Mouse (Mus musculus) kidney, postnatal 14 days (tissue): Measurements from ENCODE around the gene Cnnm2.

Experiments used
- DNase-seq: peaks from one replicate; pipeline ENCODE4 v3.0.0; 2022; ENCODE audit warnings: mixed read lengths

Gene Cnnm2

DNA sequence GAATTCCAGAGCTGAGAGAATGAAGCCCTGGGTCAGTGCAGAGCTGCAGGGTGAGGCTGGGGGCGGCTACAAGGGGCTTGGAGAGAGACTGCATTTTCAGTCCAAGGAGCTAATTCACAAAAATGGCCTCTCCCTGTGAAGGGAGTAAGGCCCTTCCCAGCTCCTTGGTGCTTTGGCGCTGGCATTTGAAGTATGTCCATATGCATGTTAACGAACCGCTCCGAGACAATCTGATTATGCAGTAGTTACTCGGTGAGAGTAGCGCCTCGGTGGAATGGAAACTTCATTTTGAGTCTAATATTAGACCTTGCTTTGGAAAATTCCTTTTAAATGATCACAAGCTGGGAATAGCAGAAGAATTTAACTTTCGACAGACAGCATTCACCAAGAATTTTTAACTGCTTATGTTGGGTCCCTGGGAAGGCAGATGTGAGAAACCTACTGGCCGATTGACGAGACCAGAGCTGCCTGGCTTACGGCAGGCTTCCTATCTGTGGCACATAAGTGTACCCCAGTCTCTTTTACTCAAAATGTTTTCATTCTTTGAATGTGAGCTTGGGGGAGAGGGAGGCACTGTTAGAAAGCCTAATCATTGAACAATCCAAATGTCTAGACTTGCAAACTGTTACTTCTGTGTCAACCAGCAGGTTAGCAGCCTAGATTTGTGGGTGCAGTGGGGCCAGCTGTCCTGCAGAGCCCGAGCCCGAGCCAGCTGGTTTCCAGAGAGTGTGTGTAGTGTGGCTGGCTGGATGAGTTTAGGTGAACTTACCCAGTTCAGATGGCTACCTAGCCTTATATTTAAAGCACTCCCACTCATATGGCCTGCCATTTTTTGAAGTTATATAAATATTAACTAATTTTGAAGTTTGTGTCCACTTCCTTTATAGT is 87.2 kb downstream of the Cnnm2 start:
- peak; percentile 49 for DNase-seq

DNA sequence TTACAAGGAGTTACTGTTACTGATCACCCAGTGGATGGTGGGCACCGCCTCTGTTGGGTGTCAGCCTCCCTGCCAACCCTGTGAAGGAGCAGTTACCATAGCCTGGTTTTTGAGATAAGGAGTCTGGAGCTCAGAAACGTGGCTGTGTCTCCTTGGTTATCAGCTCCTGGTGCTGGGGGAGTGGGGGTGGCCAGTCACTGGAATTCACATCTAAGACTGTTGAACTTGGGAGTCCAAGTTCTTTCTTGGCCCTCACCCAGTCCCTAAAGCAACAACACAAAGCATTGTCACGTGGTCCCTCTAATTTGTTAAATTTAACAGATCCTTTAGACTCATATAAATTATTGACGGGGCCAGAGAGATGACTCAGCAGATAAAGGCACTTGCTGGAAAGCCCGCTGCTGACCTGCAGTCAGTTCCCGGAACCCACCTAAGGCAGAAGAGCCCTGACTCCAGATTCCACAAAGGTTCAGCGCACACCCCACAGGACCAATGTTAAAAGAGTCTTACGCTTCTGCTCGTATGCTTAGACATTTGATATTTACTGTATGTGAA is 88.1 kb downstream of the Cnnm2 start:
- DNase-seq, result peak; percentile 71

DNA sequence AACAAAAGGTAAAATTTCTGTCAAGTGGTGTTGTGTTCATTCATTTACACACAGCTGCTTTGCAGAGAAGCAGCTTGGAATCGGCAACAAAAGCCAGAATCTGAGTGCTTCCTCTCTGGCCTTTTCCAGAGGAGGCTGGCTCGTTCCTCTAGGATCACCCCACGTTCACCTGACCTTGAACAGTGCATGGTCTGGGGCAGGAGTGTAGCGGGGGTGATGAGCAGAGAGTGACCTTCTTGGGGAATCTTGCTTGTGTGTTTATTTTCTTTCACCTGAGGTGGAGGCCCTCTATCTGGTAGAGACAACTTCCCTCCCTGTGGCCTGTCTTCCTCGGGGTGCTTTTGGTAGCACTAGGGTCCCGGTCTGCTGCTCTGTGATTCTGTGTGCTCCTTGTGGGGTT is 94.8 kb downstream of the Cnnm2 start:
- DNase-seq, result no peak

DNA sequence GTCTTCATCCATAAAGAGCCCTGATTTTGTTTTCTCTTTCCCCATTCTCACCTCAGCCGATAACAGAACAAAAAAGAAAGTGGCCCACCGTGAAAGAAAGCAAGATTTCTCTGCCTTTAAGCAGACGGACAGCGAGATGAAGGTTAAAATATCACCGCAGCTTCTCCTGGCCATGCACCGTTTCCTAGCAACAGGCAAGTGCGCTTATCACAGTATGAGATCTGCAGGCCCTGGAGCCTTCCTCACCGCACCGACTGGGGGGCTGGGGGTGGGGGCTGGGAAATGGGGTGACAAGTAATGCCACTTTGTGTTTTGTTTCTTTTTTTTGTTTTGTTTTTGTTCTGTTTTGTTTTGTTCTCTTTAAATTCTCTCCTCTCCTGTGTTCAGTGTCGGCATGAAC is 95.4 kb downstream of the Cnnm2 start:
- DNase-seq, result no peak

DNA sequence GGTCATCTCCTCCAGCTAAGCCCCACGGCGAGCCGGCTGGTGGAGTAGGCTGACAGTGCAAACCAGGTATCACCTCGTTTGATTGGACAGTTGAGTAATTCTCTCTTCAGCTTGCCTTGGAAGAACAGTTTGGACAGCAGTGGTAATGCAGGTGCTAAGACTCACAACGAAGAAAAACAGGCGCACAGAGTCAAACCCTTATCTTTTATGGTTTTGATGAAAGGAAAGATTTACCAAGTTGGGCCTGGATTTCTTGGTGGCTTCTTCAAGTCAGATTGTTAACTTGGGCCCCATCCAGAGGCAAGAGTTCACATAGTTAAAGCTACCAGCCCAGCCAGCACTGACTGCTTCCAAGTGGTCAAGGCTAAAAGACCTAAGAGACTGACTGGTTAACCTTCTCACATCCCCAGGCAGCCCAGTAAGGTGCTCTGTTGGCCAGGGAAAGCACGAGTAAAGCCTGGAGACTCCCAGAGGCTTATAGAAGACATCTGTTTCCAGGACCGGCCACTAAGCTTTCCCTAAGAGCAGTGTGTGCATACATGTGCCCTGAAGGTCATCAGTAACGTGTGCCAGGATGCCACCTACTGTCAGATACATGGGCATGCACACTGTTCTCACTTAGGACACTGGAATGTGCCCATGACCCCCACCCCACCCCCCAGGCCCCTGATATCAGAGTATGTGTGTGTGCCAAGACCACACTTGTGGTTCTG is 96.0 kb downstream of the Cnnm2 start:
- peak; percentile 44 for DNase-seq

DNA sequence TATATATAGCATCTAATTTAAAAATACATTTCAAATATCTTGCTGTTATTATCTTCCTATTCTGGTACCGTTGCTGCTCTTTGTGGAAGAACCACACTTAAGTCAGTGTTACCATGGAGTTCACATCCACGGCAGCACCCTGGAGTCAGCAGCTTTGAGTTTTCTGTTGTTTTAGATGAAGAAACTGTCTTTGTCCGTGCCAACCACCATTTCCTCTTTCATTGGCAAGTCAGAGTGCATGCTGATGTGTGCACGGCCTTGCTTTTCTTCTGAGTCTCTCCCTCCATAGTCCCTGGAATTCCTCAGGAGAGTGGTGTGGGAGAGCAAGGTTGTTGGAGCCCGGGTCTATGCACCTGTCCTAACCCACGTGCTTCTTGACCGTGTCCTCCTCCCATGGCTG is 96.8 kb downstream of the Cnnm2 start:
- no peak for DNase-seq

DNA sequence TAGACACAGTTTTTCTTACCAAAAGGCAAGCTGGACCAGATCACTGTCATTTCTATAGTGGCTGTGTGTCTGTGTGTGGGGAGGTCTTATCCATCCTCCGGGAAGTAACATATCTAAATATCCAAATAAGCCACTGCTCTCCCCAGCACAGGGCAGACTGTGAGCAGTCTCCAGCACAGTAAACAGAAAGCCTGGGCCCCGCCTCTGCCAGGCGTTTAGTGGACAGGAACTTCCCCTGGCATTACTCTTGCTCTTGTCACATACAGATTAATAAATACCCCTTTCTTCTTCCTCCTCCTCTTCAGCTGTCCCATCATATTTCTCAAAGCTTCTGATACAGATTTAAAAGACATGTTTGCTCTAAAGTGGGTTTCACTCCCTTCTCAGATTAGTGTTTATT is 101.2 kb downstream of the Cnnm2 start:
- no peak for DNase-seq

DNA sequence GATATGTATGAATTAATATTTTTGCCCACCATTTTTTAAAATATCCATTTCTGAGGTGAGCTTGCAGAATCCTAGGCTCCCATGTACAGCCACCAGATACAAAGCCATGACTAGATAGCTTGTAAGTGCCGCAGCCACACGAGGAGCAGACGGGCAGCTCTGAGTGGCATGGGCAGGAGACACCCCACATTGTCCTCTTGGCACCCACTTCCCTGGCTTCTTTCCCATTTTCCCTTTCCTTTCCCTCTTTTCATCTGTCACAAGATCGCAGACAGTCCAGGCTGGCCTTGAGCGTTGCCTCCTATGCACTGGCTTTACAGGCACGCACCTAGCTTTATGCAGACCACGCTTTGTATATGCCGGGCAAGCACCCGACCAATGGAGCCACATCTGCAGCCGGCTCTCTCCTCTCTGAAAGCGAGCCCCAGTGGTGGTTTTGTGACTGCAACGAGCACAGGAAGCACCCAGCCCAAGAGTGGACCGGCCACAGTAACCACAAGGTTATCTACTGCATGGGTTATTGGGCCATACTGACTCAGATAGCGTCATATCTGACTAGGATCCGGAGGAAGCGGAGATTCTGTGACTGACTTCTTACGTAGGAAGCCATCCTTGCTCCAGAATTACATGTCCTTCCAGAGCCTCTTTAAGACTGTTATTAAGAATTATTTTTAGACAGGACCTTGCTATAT is 102.0 kb downstream of the Cnnm2 start:
- no peak for DNase-seq

DNA sequence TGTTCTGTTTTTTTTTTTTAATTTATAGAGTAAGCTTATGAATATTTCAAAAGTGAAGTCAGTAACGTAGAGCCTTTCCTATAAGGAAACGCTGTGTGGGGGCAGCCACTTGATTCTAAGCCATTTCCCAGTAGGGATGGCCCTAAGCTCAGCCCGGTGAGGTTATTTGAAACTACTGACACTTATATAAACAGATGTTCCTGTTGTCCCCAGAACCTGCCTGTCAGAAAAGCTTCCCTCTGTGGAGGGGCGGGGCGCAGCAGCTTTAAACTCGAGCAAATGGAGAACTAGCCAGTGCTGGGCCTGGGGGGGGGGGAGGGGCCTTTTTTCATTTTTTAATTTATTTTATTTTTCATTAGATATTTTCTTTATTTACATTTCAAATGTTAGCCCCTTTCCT is 102.7 kb downstream of the Cnnm2 start:
- DNase-seq, result no peak

DNA sequence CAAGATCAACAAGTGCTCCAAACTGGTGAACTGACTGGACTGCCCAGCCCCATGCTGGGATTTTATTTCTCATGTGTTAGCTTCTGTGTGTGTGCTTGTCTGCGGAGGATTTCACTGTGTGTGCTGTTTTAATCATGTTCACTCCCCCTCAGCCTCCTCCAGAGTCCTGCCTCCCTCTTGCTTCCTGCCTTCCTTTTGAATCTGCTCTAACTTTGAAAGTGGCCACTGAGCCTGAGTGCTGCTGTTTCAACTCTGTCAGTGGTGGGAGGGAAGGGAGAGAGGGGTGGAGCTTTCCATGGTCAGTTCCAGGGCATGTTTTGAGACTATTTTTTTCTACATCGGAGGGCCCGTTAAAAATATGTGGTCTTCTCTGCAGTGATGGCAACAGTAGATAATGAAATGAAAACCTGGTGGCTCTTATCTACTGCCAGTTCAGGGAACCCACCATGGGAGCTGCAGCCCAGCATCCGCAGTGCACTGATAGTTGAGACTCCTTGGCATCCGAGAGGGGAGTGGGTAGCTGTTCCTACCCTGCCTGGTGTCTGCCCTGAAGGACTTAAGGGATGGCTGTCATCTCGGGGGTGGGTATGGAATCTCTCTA is 103.4 kb downstream of the Cnnm2 start:
- no peak for DNase-seq

DNA sequence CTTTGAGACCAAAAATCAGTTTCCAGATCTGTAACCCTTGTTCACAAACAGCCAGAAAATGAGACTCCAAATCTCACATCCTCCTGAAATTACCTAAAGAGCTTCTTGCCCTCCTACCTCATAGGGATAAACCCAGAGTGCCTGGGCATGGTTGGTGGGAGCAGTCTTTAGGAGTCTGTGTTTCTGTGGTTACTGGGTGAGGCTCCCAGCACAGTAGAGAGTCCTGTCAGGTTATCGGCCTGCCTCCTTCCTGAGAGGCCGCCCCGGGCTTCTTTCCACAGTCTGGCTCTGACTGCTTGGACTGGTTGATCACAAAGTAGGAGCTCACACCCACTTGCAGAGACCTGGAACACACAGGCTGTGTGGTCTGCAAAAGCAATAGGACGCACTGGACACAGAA is 104.0 kb downstream of the Cnnm2 start:
- DNase-seq, result no peak

DNA sequence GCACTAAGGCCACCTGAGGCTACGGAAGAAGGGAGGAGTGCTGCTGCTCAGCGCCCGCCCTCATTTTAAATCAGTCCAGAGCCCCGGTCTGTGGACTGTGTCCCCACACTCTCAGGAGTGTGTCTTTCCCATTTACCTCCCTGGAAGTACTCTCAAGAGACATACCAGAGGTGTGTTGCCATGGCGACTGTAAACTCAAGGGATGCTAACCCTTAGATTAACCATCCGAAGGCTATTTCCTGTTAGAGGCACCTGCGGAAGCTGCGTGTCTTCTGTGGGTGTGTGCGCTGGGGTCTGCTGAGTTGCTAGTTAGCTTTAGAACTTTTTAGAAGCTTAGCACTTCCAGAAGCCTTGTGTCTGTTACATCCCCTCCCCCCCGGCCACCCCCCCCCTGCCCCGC is 107.7 kb downstream of the Cnnm2 start:
- DNase-seq, result no peak

DNA sequence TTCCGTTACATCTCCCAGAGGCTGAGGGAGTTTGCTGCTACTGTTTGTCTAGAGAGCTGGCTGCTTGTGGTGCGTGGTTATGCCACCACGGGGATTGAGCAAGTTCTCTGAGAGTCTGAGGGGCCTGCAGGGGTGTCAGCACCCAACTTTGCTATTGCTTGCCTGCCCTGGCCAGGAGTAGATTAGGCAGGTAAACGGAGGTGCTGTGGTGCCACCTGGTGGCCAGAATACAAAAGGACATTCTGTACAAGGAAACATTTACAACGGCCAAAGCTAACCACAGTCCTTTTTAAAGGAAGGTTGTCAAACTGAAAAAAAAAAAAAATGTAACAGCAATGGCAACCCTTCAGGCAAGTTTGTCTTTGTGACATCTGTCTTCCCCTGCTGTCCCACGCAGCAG is 108.1 kb downstream of the Cnnm2 start:
- peak; percentile 88 for DNase-seq

DNA sequence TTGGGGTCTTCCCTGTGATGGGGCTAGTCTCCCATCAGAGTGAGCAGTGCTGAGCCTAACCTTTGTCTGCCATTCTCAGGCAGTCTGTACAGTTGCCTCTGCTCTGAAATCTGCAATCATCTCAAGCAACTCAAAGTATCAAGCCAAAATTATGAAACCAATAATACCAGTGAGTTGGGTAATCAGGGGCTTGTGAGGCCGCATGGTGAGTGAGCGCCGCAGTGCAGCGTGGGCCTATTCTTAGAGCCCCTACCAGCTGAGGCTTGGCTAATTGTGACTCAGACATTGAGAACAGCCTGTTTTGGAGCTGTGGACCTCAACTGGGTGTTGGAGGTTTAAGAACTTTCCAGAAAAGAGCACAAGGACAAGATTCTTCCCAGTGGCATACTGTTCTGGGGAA is 109.7 kb downstream of the Cnnm2 start:
- no peak for DNase-seq

DNA sequence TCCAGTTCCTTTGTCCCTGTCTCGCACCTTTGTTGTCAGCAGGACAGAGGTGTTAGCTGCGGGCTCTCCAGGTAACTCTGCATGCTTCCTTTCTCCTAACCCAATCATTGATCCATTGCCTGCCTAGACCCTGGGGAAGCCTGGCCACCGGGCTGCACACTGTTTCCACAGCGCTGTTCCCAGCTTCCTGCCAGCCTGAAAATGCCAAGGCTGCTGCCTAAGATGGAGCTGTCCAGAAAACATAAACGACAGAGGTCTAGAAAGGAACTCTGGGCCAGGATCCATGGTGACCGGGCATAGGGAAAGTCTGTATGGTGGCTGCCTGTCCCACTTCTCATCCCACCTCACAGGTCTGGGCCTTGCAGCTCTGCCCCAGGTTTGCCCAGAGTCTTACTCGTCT is 110.3 kb downstream of the Cnnm2 start:
- no peak for DNase-seq

DNA sequence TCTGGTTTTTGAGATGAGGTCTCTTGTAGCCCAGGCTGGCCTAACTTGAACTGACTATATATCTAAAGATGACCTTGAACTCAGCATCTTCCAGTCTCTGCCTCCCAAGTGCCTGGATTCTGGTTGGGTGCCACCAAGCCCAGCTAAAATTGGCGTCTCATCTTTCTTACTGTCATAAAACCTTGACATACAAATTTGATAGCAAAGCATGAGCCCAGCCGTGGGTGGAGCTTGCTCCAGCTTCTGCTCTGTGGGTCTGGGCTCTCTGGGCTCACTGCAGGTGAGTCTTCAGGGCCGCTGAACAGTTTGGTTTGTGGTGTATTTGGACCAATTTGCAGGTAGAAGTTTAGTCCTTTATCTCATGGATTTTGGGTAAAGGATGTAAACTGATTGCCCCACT is 112.5 kb downstream of the Cnnm2 start:
- no peak for DNase-seq

DNA sequence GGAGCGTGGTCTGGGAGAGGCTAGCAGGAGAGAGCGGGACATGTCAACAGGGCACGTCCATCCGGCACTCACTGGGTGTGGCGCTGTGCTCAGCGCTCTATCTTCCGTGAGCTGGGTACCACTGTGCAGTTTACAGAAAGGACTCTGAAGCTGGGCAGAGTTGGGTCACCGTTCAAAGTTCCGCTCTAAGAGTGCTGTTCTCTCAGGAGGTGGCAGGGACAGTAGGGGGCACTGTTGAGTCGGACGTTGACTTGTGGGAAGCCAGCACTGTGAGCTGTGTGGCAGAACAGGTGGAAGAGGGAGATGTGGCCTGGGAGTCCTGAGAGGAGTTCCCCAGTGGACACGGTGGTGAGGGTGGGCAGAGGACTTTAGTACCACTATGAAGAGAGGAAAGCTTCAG is 114.4 kb downstream of the Cnnm2 start:
- DNase-seq, result peak; percentile 84

DNA sequence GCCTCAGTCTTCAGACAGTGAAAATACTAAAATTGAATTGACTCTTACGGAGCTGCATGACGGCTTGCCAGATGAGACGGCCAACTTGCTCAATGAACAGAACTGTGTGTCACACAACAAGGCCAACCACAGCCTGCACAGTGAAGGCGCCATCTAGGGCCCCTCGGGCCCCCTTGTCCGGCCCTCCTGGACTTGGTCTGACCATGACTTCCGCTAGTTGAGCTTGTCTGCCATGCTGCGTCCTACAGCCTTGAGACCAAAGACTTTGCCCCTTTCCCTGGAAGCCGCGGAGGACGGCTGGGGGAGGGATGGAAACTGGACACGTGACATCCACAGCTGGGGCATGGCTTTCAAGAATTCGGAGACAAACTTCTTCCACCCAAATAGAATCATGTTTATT is 116.5 kb downstream of the Cnnm2 start:
- DNase-seq, result peak; percentile 52

DNA sequence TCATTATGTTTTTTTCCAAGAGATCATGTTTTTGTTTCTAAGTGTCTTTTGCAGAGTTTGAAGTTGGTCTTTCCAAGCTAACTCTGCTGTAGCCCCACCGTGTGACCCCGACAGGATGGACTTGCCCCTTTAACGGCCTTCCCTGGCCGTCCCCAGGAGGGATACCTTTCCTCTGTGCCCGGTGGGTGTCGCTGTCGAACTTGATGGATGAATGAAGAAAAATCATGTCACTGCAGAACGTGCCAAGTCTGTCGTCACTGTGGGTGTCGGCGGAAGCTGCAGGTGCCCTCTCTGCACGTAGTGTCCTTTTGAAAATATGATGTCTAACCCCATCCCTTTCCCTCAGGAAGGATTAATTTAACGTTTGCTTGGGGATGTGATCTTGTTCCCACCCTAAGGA is 117.0 kb downstream of the Cnnm2 start:
- peak; percentile 79 for DNase-seq

DNA sequence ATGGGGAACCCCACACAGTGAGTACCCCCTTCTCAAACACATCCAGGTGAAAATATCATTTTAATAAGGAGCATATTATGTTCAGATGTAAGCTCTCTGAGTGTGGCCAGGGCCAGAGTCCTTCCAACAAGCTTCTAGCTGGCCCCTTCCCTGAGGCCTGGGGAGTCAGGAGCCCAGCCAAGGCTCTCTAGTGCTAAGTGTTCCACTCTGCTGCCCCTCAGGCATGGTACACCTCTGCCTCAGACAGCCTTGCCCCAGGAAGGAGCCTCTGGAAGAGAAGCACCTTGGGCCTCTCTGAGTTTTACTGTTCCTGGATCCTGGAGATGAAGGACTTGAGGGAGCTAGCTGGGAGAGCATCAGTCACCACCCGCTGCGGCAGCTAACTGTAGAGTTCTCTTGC is 118.5 kb downstream of the Cnnm2 start:
- DNase-seq, result peak; percentile 67

DNA sequence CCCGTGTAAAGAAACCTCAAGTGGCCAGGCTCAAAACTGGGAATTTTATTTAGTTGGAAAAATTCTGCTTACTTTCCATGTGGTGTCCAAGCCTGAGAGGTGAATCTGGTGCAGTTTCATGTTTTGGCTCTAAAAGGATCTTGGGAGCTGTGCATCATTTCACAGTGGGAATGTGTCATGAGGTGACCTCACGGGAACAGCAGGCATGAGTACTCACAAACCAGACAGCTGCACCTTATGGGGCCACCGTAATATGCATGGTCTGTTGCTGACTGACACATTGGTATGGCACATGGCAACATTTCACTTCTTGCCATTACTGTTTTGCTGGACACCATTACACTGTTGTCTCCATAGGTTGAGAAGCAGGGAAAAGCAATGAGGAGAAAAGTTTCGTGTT is 124.0 kb downstream of the Cnnm2 start:
- DNase-seq, result no peak

DNA sequence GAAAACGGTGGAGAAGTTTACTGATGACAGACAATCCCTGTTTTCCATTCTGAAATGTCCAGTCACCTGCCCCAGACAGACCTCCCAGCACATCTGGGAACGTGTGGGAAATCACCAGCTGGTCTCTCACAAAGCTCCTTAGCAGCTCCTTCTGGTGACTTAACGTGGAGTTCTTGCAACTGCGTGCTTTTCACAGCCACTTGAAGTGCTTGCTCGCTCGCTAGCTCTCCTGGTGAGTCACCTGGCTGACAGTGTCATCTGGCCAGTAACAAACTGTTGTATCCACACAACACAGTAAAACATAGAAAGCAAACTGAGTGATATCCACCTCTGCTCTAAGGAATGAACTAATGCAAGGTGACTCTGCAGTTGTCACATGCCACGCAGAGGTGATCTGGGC is 125.4 kb downstream of the Cnnm2 start:
- DNase-seq, result no peak
